Mouse (Mus musculus): Measurements from ENCODE around the gene Fam227a. TPM values are rescaled to one million over a fixed set of nuclear protein-coding genes. Genes with fewer than 3 reads are reported as not detected.
"Not testable (repeated sequence)": the region's sequence is repeated elsewhere in the genome, so short reads cannot be mapped to it uniquely, and the experiment has no call there.

Fam227a gene
- polyA plus RNA-seq, 1 experiment from 2014 or later = 0.90 TPM

DNA sequence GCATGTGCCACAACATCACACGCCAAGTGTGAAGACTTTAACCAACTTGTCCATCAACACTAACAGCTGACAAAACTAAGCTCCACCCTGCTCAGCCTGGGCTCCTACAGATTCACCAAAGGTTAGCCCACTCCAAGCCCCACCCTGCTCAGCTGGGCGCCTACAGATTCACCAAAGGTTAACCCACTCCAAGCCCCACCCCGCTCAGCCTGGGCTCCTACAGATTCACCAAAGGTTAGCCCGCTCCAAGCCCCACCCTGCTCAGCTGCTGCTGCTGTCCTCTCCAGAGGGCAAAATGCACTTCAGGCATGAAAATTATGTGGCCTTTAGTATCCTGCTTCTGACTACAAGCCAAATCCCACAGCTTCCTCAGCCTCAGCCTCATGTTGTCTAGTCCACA, 23.2 kb upstream of the Fam227a start:
- peaks cover 38% of the 10 kb centered on the region for H3K4me1 ChIP-seq (replicated peaks)
- H3K36me3 ChIP-seq = 0 out of 2 replicates have a peak, but pooled peaks cover 3% of the 10 kb centered on the region
- no peak overlapping the region for H3K27ac ChIP-seq
- H3K4me3 ChIP-seq (replicated peaks) = no peak overlapping the region
- no peaks in the 10 kb centered on the region for H3K9me3 ChIP-seq
- no peak overlapping the region for H3K4me2 ChIP-seq (replicated peaks)
- 0 out of 2 replicates have a peak, but pooled peaks have one; percentile 24 for ATAC-seq
- no peak overlapping the region for H3K9ac ChIP-seq
- WGBS = 87% methylated on average over 4 of the region's 4 CpGs
- no peaks in the 10 kb centered on the region for H3K27me3 ChIP-seq (replicated peaks)

DNA sequence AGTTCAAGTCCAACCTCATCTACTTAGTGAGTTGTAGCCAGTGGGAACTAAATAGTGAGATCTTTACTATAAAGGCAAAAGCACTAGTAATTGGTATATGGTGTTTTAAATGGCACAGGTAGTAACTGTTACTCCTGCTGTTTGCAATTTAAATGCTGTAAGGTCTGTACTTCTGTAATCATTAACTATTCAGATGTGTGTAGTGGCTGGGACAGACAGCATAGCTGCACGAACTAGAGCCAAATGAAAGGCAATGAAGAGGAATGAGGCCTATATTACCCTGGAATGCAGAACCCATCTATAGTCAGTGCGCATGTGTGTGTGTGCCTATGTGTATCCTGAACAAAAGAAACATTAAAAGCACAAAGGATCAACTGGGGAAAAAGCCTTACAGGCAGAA, 19.2 kb upstream of the Fam227a start:
- 73% methylated on average over 2 of the region's 2 CpGs for WGBS
- ATAC-seq = no peak
- Histone ChIP-seq H3K4me1 (replicated peaks) (peaks cover 4% of the 10 kb centered on the region), H3K27me3 (replicated peaks) (no peaks in the 10 kb centered on the region), H3K9ac (no peak overlapping the region), H3K4me3 (replicated peaks) (no peak overlapping the region), H3K27ac (no peak overlapping the region), H3K4me2 (replicated peaks) (no peak overlapping the region), H3K9me3 (no peaks in the 10 kb centered on the region), H3K36me3 (peaks cover 38% of the 10 kb centered on the region)

DNA sequence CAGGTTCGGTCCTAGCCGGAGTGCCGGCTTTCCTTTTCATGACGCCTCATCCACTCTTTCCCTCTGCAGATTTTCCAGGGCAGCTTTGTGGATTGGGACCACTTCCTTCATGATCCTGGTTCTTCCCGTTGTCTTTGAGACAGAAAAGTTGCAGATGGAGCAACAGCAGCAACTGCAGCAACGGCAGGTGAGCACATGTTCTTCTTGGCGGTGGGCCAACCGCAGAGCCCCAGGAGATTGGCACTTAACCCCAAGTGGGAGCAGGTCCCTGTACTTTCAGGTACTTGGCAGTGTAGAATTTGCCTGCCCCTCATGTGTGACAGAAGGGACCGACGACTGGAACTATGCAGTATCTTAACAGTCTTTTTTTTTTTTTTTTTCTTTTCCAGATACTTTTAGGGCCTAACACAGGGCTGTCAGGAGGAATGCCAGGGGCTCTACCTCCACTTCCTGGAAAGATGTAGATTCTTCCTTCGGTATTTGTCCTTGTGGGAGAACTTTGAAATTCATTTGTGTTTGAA, 13.1 kb upstream of the Fam227a start:
- not testable (repeated sequence) for ATAC-seq; H3K9me3 ChIP-seq; H3K27ac ChIP-seq; H3K27me3 ChIP-seq (replicated peaks); H3K9ac ChIP-seq; H3K4me1 ChIP-seq (replicated peaks)
- Histone ChIP-seq H3K4me3 (replicated peaks) (peak overlapping the region; percentile 87), H3K4me2 (replicated peaks) (peak overlapping the region; percentile 69), H3K36me3 (peaks cover 36% of the 10 kb centered on the region)
- 78% methylated on average over 11 of the region's 11 CpGs for WGBS

DNA sequence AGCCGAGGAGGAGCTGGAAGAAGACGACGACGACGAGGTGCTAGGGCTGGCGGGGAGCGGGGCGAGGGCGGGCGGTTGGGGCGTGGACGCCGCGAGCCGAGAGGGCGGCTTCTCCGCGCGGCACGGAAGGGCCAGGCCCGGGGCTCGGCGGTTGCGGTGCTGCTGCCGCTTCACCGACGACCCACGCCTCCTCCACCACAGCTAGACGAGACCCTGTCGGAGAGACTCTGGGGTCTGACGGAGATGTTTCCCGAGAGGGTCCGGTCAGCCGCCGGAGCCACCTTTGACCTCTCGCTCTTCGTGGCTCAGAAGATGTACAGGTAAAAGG, 12.2 kb upstream of the Fam227a start:
- peak; percentile 73 for ATAC-seq
- peak overlapping the region; percentile 87 for H3K4me3 ChIP-seq (replicated peaks)

DNA sequence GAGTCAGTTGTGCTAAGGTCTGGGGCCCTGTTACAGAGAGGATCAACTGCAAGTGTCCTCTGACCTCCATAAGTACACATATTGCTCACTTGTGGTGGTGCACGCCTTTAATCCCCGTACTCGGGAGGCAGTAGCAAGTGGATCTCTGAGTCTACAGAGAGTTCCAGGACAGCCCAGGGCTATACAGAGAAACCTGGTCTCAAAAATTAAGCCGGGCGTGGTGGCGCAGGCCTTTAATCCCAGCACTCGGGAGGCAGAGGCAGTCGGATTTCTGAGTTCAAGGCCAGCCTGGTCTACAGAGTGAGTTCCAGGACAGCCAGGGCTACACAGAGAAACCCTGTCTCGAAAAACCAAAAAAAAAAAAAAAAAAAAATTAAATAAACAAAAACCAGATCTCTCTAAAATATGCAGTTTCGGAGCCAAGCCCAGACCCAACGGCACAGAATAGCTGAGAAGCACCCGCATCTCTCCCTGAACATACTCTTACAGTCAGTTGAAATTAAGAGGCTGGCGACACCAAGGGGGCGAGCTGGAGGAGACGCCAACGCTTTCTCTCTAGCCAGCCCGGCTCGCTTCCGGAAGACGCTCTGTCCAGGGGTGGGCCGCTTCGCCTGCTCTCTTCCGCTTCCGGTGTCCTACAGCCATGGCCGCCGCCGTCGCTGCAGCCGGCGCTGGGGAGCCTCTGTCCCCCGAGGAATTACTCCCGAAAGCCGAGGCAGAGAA, 11.7 kb upstream of the Fam227a start, which contains the start of gene Tomm22:
Gene Tomm22 (plus strand): TSS at position 613 of the 723 bp plus-strand sequence.
- no peaks in the 10 kb centered on the region for H3K27me3 ChIP-seq (replicated peaks)
- H3K4me1 ChIP-seq (replicated peaks) = peaks cover 5% of the 10 kb centered on the region
- 16% methylated on average over 33 of the region's 33 CpGs for WGBS
- H3K9me3 ChIP-seq = no peaks in the 10 kb centered on the region
- H3K4me3 ChIP-seq (replicated peaks) = peak within 1 kb of the TSS; percentile 87
- ATAC-seq = peak; percentile 98
- H3K27ac ChIP-seq = no peak within 1 kb of the TSS
- peak within 1 kb of the TSS; percentile 69 for H3K4me2 ChIP-seq (replicated peaks)
- H3K9ac ChIP-seq = peak within 1 kb of the TSS; percentile 92
- H3K36me3 ChIP-seq = peaks cover 30% of the 10 kb centered on the region

More for the DNA sequence above, 12.2 kb upstream of the Fam227a start:
- Histone ChIP-seq H3K36me3 (peaks cover 29% of the 10 kb centered on the region), H3K27me3 (replicated peaks) (no peaks in the 10 kb centered on the region), H3K9me3 (no peaks in the 10 kb centered on the region), H3K27ac (no peak overlapping the region), H3K4me1 (replicated peaks) (peaks cover 5% of the 10 kb centered on the region), H3K9ac (peak overlapping the region; percentile 92), H3K4me2 (replicated peaks) (peak overlapping the region; percentile 69)
- under 1% methylated on average over 37 of the region's 37 CpGs for WGBS

DNA sequence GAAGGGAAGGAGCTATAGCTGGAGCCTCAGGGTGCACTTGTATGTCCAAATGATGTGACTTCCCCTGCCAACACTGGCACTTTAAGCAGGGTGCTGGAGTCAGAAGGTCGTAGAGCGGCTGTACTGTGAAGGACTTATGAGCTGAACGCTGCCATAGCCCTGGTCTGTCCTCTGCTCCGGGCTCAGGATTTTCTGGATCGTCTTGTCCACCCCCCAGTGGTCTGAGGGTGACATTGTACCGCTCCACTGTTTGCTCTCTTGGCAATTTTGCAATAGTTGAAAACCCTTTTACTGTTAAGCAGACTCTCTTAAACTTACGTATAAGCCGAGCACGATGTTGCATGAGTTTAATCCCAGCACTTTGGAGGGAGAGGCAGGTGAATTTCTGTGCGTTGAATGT, 10.4 kb upstream of the Fam227a start:
- no peak overlapping the region for H3K27ac ChIP-seq
- H3K4me1 ChIP-seq (replicated peaks) = peaks cover 5% of the 10 kb centered on the region
- H3K9me3 ChIP-seq = no peaks in the 10 kb centered on the region
- H3K9ac ChIP-seq = no peak overlapping the region
- 70% methylated on average over 10 of the region's 10 CpGs for WGBS
- no peak overlapping the region for H3K4me2 ChIP-seq (replicated peaks)
- peaks cover 20% of the 10 kb centered on the region for H3K36me3 ChIP-seq
- no peak overlapping the region for H3K4me3 ChIP-seq (replicated peaks)
- ATAC-seq = no peak
- no peaks in the 10 kb centered on the region for H3K27me3 ChIP-seq (replicated peaks)

DNA sequence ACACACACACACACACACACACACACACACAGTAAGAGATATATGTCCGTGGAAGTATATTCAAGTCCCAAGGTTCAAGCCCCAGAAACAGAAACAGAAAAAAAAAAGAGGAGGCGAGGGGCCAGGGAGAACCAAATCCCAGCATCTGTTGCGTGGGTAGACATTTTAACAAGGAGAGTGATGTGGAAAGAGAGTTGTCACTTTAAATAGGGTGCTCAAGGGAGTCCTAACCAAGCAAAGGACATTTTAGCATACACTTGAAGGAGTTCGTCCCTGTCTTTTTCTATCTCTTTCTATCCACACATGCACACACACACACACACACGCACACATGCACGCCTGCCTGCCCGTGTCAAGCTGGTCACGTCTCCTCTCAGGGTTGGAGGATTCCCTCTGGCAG, 5.9 kb upstream of the Fam227a start:
- no peak for ATAC-seq
- peaks cover 2% of the 10 kb centered on the region; the same call in 1 of the 2 replicates for H3K4me1 ChIP-seq (replicated peaks)
- no peak overlapping the region for H3K9ac ChIP-seq
- WGBS = 88% methylated on average over 8 of the region's 8 CpGs
- no peak overlapping the region for H3K4me2 ChIP-seq (replicated peaks)
- H3K9me3 ChIP-seq = no peaks in the 10 kb centered on the region
- no peaks in the 10 kb centered on the region for H3K27me3 ChIP-seq (replicated peaks)
- H3K27ac ChIP-seq = no peak overlapping the region
- H3K4me3 ChIP-seq (replicated peaks) = no peak overlapping the region
- H3K36me3 ChIP-seq = 0 out of 2 replicates have a peak, but pooled peaks cover 6% of the 10 kb centered on the region

DNA sequence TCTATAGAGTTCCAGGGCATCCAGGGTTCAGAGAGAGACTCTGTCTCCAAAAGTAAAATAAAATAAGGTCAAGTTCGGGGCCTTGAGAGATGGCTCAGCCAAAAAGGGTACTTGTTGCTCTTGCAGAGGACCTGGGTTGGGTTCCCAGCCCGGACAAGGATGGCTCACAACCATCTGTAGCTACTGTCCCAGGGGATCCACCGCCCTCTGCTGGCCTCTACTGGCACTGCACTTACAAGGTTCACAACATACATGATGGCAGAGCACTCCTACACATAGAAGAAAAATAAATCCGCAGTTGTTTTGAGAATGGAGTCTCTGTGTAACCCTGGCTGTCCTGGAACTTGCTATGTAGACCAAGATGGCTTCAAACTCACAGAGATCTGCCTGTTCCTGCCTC, 3.1 kb upstream of the Fam227a start:
- Histone ChIP-seq H3K4me3 (replicated peaks) (no peak overlapping the region), H3K27me3 (replicated peaks) (no peaks in the 10 kb centered on the region), H3K36me3 (0 out of 2 replicates have a peak, but pooled peaks cover 6% of the 10 kb centered on the region), H3K9me3 (no peaks in the 10 kb centered on the region), H3K4me1 (replicated peaks) (peaks cover 3% of the 10 kb centered on the region; the same call in 1 of the 2 replicates), H3K27ac (no peak overlapping the region), H3K4me2 (replicated peaks) (no peak overlapping the region), H3K9ac (no peak overlapping the region)
- 66% methylated on average over 4 of the region's 4 CpGs for whole genome bisulfite sequencing
- ATAC-seq = no peak

DNA sequence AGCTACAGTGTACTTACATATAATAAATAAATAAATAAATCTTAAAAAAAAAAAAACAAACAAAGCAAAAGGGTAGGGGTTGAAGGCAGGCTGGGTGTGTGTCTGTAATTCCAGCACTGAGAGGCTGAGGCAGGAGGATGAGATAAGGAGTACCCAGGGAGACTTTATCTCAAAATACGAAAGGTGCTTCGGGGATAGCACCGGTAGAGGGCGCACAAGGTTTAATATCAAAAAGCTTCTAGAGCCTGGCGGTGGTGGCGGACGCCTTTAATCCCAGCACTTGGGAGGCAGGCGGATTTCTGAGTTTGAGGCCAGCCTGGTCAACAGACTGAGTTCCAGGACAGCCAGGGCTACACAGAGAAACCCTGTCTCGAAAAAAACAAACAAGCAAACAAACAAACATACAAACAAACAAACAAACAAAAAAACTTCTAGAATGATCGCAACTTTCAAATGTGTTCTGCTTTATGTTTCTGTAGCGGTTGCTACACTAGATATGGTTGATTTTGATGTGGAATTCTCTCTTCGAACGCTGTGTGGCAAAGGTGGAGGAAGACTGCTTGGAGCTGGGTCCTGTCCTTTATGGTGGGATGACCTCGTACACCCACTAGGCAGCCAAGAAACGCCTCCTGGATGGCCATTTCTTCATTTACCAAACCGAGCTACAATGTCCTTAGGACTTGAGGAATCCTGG, 772 bp downstream of the Fam227a start:
- peak overlapping the region; percentile 72 for H3K9ac ChIP-seq
- peak overlapping the region; percentile 91 for H3K4me2 ChIP-seq (replicated peaks)
- peak overlapping the region; percentile 66 for H3K4me3 ChIP-seq (replicated peaks)
- WGBS = 3% methylated on average over 16 of the region's 16 CpGs
- peaks cover 3% of the 10 kb centered on the region; the same call in 1 of the 2 replicates for H3K4me1 ChIP-seq (replicated peaks)
- H3K27me3 ChIP-seq (replicated peaks) = no peaks in the 10 kb centered on the region
- ATAC-seq = peak; percentile 37
- no peaks in the 10 kb centered on the region for H3K9me3 ChIP-seq
- H3K36me3 ChIP-seq = no peaks in the 10 kb centered on the region
- peak overlapping the region; percentile 88 for H3K27ac ChIP-seq

DNA sequence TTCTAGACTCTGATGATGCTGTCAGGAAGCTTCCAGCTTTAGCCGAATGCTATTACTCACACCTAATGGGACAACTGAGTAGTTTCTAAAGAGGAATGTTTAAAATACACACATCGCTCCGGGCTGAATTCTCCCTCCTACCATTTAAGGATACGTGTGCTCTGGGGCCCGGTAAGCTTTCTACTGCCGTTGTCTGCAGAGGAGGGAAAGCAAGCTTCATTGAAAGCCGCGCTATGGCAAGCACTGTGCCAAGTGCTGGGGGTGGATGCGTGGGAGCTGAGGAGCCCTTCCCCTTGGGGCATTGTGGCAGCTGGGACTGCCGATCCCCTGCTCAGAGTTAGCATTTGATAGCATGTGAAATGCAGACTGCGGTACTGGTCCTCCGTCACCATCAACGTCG, 2.3 kb downstream of the Fam227a start:
- Histone ChIP-seq H3K9me3 (no peaks in the 10 kb centered on the region), H3K4me1 (replicated peaks) (peaks cover 3% of the 10 kb centered on the region; the same call in 1 of the 2 replicates), H3K36me3 (no peaks in the 10 kb centered on the region), H3K4me3 (replicated peaks) (no peak overlapping the region), H3K27ac (peak overlapping the region; percentile 46; the same call in 1 of the 2 replicates), H3K9ac (no peak overlapping the region), H3K27me3 (replicated peaks) (no peaks in the 10 kb centered on the region), H3K4me2 (replicated peaks) (no peak overlapping the region)
- ATAC-seq = no peak
- WGBS = 82% methylated on average over 14 of the region's 14 CpGs

DNA sequence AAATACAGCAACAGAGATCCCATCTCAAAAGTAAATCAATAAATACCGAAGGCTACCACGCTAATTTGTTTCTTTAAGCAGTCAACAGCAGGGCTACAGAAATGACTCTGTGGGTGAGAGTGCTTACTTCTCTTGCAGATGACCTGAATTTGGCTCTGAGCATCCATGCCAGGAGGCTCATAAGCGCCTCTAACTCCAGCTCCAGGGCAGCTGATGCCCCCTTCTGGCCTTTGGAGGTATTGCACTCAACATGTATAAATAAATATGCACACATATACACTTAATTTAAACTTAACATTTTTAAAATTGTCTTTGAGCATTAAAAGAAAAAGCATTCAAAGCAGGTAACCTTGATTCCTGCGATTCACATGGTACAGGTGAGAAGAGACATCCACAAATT, 7.3 kb downstream of the Fam227a start:
- Histone ChIP-seq H3K27ac (no peak overlapping the region), H3K36me3 (no peaks in the 10 kb centered on the region), H3K9ac (no peak overlapping the region), H3K27me3 (replicated peaks) (no peaks in the 10 kb centered on the region), H3K4me1 (replicated peaks) (no peaks in the 10 kb centered on the region), H3K4me2 (replicated peaks) (no peak overlapping the region), H3K4me3 (replicated peaks) (no peak overlapping the region), H3K9me3 (no peaks in the 10 kb centered on the region)
- 74% methylated on average over 4 of the region's 4 CpGs for WGBS
- no peak for ATAC-seq

DNA sequence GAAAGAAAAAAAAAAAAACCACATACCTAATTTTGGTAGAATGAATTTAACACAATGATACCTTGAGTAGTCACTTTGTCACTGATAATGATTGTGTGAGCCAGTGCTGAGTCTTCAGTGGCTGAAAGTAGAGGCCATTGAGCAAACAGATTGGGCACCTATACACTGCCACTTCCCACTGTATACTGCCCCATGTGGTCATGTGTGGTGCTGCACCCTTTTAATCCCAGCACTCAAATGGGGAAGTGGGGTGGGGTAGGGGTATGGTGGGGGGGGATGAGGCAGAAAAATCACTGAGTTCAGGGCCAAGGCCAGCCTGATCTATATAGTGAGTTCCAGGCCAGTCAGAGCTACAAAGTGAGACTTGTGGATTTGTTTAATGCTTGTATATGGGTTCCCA, 8.2 kb downstream of the Fam227a start:
- H3K4me3 ChIP-seq (replicated peaks) = no peak overlapping the region
- no peak overlapping the region for H3K4me2 ChIP-seq (replicated peaks)
- H3K36me3 ChIP-seq = no peaks in the 10 kb centered on the region
- H3K9me3 ChIP-seq = no peaks in the 10 kb centered on the region
- H3K4me1 ChIP-seq (replicated peaks) = no peaks in the 10 kb centered on the region
- no peak for ATAC-seq
- H3K27me3 ChIP-seq (replicated peaks) = no peaks in the 10 kb centered on the region
- H3K27ac ChIP-seq = no peak overlapping the region
- H3K9ac ChIP-seq = no peak overlapping the region
